Mouse (Mus musculus): ENCODE measurements at regions not wholly inside any gene's neighbourhood (a gene's known extent, or its start where the extent isn't known, plus 50 kb on each side); places are given as distances from the start of the nearest gene placed in this dataset.
"Not testable (repeated sequence)": the region's sequence is repeated elsewhere in the genome, so short reads cannot be mapped to it uniquely, and the experiment has no call there.

DNA sequence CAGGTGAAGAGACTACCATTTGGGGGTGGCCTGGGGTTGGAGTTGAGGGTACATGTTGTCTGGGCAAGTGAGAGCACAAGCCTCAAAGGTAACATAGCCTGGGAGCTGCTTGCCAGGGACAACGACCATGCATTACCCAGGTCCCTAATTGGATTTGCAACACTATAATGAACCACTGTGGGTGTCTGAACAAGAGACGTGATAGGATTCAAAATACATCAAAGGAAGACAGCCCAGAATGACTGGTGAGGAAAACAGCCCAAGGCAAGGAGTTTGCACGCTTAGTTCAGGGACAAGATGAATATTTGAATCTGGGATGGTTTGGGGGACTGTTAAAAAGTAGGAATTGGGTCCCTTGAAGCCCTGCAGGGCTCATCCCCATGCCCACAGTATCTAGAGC lies 173.0 kb upstream of the Kit start:
- H3K27ac ChIP-seq: no peak overlapping the region
- no peak for TF ChIP-seq CTCF (IDR thresholded peaks at IDR 0.05)
- H3K4me3 ChIP-seq: no peak overlapping the region
- intact Hi-C loops (cut with DNase I): no loop called here
- DNase-seq: no peak

DNA sequence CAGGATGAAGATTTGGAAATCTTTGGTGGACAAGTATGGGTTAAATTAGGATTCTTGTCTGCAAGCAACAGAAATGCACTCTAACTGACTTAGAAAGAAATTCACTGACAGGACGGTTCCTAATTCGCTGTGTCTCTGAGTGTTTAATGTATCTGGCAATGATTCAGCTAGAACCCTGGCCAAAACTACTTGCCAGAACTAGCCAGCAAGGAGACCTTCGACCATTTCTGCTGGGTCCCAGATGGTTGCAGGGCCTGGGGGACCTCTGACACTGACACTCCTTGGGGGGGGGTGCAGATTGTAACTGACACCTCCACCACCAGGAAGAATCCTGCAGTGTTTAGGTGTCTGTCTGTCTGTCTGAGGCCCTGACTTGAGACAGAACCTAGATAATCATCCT lies 172.1 kb upstream of the Kit start:
- Histone ChIP-seq H3K4me3 (no peak overlapping the region), H3K27ac (no peak overlapping the region)
- TF ChIP-seq CTCF (IDR thresholded peaks at IDR 0.05): no peak
- no peak for DNase-seq
- intact Hi-C loops (cut with DNase I): no loop called here

DNA sequence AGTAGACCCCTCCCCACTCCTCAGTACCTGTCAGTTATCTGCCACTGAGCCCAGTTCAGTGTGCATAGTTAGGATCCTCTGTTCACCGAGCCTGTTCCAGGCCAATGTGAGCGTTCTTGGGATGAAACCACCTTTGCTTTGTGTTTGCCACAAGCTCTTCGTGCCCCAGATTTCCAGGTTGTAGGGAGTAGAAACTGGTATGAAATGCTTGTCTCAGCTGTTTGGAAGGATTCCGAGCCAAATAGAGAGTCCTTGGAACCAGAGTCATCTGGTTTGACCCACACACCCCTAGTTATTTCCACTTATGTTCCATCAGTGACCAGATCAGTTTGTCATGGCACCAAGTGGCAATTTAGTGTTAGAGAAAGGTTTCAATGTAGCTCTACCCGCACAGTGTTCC lies 171.2 kb upstream of the Kit start:
- Histone ChIP-seq H3K27ac (no peak overlapping the region), H3K4me3 (no peak overlapping the region)
- no peak for TF ChIP-seq CTCF (IDR thresholded peaks at IDR 0.05)
- no peak for DNase-seq
- intact Hi-C loops (cut with DNase I): no loop called here

DNA sequence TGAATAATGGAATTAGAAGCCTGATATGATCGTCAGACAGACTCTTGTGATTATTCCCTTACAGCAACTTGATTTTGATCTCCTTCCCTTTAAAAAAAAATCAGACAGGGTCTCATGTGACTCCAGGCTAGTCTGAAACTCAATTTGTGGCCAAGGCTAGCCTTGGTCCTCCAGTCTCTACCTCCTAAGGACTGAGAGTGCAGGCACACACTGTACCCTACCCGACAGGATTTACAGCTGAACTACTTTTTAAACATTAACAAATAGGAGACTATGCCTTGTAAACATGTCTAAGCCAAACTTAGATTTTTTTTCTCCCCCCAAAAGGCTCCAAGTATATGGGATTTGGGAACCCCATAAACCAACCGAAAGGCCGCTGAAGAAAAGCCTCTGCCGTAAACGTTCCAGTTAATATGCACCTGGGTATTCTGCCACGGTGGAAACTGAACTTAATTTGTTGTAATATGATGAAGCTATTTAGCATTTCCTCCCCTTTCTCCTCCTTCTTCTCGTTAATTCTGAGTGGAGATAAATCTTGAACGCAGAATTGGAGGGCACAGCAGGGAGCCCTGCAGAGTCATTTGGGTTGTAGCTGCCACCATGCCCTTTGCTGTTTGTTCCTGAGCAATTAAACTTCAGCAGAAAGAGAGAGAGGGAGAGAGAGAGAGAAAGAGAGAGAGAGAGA lies 170.0 kb upstream of the Kit start:
- no peak overlapping the region for H3K27ac ChIP-seq
- DNase-seq: no peak
- intact Hi-C loops (cut with DNase I): no loop called here
- no peak for TF ChIP-seq CTCF (IDR thresholded peaks at IDR 0.05)
- no peak overlapping the region for H3K4me3 ChIP-seq

DNA sequence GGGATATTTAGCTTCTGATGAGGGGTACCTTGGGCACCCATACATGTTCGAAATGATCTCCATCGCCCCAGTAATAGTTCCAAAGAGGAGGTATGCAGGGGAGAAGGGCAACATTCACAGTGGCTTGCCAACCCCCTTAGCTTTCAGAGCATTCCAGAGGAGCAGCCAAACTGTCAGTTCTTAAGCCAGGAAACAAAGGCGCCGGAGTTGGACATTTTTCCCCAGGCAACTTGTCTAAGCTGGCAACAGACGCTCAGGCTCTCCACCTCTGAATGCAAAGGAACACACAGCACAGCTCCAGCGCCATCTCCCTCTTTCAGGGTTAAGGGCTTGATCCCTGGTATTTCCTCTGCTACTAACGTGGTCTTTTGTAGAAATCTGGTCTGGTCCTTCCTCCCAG lies 169.2 kb upstream of the Kit start:
- no peak for DNase-seq
- no peak overlapping the region for H3K27ac ChIP-seq
- intact Hi-C loops (cut with DNase I): no loop called here
- H3K4me3 ChIP-seq: no peak overlapping the region
- TF ChIP-seq CTCF (IDR thresholded peaks at IDR 0.05): no peak

DNA sequence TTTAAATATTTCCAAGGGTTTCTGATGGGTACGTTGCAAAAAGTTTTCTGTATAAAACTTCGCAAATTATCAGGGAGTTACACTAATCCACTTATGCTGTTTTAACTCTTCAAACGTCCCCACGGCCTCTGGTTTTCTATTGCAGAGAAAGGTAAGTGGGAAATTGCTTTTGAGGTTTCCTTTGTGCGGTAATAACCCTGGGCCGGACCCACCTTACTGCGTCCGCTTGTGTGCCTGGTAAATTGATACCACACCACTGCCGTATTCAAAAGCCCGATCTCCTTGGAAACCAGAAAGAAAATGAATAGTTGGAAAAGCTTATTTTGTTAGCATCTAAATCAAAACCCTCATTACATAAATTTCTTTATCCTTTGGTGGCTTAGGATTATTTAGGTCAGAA lies 167.0 kb upstream of the Kit start:
- DNase-seq: no peak
- Histone ChIP-seq H3K4me3 (no peak overlapping the region), H3K27ac (no peak overlapping the region)
- intact Hi-C loops (cut with DNase I): no loop called here
- TF ChIP-seq CTCF (IDR thresholded peaks at IDR 0.05): no peak

DNA sequence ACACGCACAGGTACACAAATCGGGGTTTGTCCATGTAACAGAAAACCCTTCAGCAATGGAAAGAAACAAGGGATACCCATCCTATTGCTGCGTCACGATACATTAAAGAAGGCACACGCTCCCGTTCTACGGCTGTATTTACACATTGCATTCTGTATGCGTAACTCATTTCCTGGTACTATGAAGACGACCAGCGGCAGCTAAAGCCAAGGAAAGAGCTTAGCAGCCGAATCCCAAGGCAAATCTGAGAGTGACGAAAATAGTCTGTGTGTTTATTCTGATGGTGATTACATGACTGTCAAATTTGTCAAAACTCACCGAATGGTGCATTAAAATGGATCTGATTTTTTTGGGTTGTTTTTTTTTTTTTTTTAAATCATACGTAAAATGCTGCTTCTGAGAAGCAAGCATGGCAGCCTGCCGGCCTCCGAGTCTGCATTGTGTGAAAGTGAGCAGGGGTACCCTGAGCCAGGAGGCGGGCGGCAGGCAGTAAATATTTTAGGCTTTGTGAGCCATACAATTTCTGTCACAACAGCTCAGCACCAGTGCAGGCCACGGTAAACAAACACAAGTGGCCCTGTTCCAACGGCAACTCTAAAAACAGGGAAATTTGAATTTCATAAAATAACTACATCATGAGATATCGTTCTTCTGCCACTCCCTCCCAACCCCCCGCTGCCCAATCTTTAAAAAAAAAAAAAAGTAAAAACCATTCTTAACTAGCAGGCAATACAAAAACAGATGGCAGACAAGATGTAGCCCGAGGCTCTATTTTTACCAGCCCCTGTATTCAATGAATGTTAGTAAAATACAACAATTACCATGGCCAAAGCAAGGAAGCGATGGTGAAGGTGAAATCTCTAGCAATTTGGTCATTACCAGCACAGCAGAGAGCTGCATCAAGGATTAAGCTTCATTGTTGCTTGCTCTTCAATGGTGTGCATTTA lies 164.2 kb upstream of the Kit start:
- Histone ChIP-seq H3K4me3 (no peak overlapping the region), H3K27ac (no peak overlapping the region)
- no peak for DNase-seq
- no peak for TF ChIP-seq CTCF (IDR thresholded peaks at IDR 0.05)
- intact Hi-C loops (cut with DNase I): no loop called here

DNA sequence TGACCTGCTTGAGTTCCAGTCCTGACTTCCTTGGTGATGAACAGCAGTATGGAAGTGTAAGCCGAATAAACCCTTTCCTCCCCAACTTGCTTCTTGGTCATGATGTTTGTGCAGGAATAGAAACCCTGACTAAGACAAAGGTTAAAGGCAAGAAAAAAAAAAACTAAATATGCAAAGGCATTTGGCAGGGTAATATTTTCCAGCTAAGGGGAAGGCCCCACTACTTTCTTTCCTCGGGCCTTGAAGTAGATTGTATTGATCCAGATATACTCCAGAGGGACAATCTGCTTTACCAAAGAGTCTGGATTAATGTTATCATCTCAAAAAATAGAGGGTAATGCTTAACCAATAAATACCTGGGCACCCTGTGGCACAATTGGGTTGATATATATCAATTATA lies 155.4 kb upstream of the Kit start:
- H3K27ac ChIP-seq; intact Hi-C loops (cut with DNase I); H3K4me3 ChIP-seq; DNase-seq: not testable (repeated sequence)

DNA sequence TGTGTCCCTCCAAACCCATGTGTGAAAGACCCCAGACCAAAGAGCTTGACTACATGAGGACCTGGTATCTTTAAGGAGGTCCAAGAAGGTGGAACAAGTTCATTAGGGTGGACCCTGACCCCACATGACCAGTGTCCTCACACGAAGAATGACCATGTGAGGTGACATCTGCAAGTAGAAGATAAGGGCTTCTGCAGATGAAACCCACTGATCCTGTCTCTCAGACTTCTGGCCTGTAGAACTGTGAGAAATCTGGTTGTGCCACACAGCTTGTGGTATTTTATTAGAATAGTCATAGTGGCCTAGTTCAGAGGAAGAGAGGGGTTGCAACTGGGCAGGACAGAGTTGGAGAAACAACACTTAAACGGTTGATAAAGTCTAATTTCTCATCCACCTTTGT lies 141.8 kb upstream of the Kit start:
- DNase-seq: no peak
- intact Hi-C loops (cut with DNase I): no loop called here
- TF ChIP-seq CTCF (IDR thresholded peaks at IDR 0.05): no peak

DNA sequence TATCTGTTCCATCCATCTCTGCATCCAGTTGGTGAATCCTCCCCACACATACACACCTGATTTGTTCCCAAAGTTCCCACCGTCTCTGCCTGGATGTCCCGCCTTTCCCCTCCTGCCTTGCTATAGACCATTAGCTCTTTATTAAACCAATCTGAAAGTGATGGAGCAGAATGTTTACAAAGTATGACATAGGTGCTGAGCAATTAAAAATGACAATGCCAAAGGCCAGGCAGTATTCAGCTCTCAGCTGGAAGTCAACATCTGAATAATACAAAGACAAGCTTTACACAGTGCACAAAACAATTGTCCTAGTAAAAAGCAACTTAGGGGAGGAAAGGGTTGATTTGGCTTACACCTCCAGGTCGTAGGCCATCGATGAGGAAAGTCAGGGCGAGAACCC lies 136.8 kb upstream of the Kit start:
- intact Hi-C loops (cut with DNase I): no loop called here
- no peak overlapping the region for H3K4me3 ChIP-seq
- no peak overlapping the region for H3K27ac ChIP-seq
- no peak for TF ChIP-seq CTCF (IDR thresholded peaks at IDR 0.05)
- no peak for DNase-seq

More for the DNA sequence above, 141.8 kb upstream of the Kit start:
- Histone ChIP-seq H3K27ac (no peak overlapping the region), H3K4me3 (no peak overlapping the region)

DNA sequence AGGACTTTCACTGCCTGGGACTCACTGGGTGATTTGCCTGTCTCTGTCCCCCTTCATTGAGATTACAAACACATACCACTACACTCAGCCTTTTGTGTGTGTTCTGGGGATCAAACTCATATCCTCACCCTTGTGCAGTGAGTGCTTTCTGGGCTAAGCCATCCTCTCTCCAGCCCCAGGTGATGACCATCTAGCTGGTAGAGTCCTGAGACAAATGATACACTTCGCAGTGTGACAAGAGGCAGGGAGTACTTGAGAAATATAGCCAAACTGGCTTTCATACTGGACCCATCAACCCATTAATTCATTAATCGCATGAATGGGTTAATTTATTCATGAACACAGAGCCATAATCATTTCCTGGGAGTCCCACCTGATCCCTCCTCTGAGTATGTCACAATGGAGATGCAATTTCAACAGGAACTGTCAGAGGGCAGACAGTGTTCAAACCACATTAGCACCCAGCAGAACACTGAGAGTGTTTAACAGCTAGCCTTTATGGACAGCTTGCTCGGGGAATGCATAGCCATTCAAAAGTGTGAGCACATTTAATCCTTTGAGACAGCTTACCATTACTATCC lies 130.6 kb upstream of the Kit start:
- intact Hi-C loops (cut with DNase I): no loop called here
- TF ChIP-seq CTCF (IDR thresholded peaks at IDR 0.05): no peak
- Histone ChIP-seq H3K27ac (no peak overlapping the region), H3K4me3 (no peak overlapping the region)
- no peak for DNase-seq

DNA sequence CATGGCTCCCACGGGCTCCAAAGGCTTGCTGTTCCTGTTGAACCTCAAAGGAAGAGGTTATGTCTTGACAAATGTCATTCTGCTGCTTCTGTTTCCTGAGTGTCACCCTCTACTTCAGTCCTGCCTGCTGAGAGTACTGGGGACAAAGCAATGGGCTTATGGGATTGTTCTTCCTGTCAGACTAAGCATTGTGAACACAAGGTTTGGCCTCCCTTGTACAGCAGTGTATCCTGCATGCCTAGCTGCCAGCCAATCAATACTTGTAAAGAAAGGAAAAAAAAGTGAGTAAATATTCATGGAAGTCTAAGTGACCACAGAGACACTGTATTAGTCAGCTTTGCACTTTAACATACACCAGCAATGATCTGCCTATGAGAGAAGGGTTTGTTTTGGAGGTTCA lies 128.3 kb upstream of the Kit start:
- Histone ChIP-seq H3K27ac (no peak overlapping the region), H3K4me3 (no peak overlapping the region)
- no peak for DNase-seq
- intact Hi-C loops (cut with DNase I): no loop called here
- TF ChIP-seq CTCF (IDR thresholded peaks at IDR 0.05): no peak

DNA sequence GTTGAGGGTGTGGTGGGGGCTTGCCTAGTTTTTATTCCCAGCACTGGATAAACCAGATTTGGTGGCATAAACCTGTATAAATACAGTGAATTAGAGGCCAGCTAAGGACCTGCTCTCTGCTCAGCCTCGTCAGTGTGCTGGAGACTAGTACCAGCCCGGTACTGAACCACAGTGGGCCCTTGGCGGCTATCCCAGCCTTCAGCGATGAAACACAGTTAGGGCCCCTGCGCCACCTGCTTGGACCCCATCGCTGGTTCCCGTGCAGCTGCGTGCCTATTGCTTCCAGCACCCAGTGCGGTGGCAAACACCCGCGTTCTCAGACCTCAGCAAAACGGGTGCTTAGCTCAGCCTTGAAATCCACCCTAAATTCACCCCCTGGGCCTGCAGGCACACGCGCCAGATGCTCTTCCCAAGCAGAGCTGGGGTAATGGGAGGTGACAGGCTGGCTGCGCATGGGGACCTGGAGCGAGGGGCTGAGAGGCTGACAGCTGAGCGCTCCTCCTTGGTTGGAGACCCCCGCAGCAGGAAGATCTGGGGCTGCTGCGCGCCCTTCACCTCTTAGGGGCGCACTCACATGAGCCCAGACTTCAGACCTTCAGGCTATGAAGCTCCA lies 124.7 kb upstream of the Kit start:
- TF ChIP-seq CTCF (IDR thresholded peaks at IDR 0.05): no peak
- intact Hi-C loops (cut with DNase I): no loop called here
- Histone ChIP-seq H3K27ac (no peak overlapping the region), H3K4me3 (no peak overlapping the region)
- DNase-seq: no peak
